10 mouse cellular contexts compared by ENCODE assay signal in the genomic region with DNA sequence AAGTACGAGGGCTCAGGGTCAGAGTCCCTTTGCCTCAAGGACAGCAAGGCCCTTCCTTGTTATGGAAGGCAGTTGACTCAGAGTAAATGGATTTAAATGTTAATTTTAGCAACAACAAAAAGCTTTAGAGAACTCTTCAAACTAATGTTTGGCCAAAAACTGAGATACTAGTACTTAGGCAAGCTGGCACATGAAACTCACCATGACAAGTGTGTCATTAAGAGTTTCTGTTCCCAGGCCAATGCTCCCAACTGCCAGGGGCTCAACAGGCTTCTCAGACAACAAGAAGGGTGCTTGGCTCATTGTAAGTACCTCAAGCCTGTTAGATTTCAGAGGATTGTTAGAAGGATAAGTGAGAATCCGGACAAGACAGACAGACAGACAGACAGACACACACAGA.
"Had no signal": no experiment of that assay in that cellular context is flagged by ENCODE, and none has a peak within 500 bp of the region (broad histone marks: within the 10 kb centered on the region; RNA-seq: fewer than 3 reads in every experiment).

No protein-coding gene starts in this region.

- H3K4me1 ChIP-seq: limb, embryonic 13.5 days; neural tube, embryonic 15.5 days had no signal

- DNase-seq: kidney, adult 18-20 months; kidney, postnatal 14 days; thymus, adult 18-20 months; thymus, postnatal 25 days had no signal

- H3K27ac ChIP-seq: limb, embryonic 13.5 days; liver, embryonic 14.5 days; midbrain, embryonic 13.5 days had no signal

- H3K36me3 ChIP-seq: limb, embryonic 13.5 days; midbrain, embryonic 13.5 days; neural tube, embryonic 15.5 days had no signal

- H3K27me3 ChIP-seq: limb, embryonic 13.5 days; midbrain, embryonic 13.5 days; neural tube, embryonic 15.5 days had no signal

- H3K4me2 ChIP-seq: limb, embryonic 13.5 days; lung, embryonic 14.5 days; midbrain, embryonic 13.5 days; neural tube, embryonic 15.5 days had no signal

- H3K9ac ChIP-seq: limb, embryonic 13.5 days; liver, embryonic 14.5 days; lung, embryonic 14.5 days; midbrain, embryonic 13.5 days; neural tube, embryonic 15.5 days had no signal

- H3K9me3 ChIP-seq: limb, embryonic 13.5 days; midbrain, embryonic 13.5 days; neural tube, embryonic 15.5 days had no signal

- H3K4me3 ChIP-seq: limb, embryonic 13.5 days; midbrain, embryonic 13.5 days; myocyte; neural tube, embryonic 15.5 days had no signal
